Mouse (Mus musculus): ENCODE results near the gene Snx8.

Gene Snx8

GRCm38 (mm10) chr5:140388588-140389576 lies at the start of gene Snx8:
Gene Snx8 (minus strand): TSS chr5:140389262.
- peak; percentile 83 for DNase-seq

GRCm38 (mm10) chr5:140425016-140425783 lies 36.1 kb upstream of the Snx8 start:
- no peak for DNase-seq

GRCm38 (mm10) chr5:140420616-140421015 lies 31.6 kb upstream of the Snx8 start:
- no peak for DNase-seq

- DNase-seq: peak; percentile 54
These were observed 30.5 kb upstream of the Snx8 start for GRCm38 (mm10) chr5:140419442-140420080.

- peak; percentile 91 for DNase-seq
These were observed 29.7 kb upstream of the Snx8 start, which contains the start of gene Eif3b for GRCm38 (mm10) chr5:140418489-140419441. Gene Eif3b (plus strand): TSS chr5:140419328.

- peak; percentile 9 for DNase-seq
These were observed 29.0 kb upstream of the Snx8 start for GRCm38 (mm10) chr5:140418106-140418488.

GRCm38 (mm10) chr5:140414647-140415046 lies 25.6 kb upstream of the Snx8 start:
- no peak for DNase-seq

GRCm38 (mm10) chr5:140411339-140411738 lies 22.3 kb upstream of the Snx8 start:
- DNase-seq: peak; percentile 73

- no peak for DNase-seq
These were observed 19.7 kb upstream of the Snx8 start for GRCm38 (mm10) chr5:140408801-140409200.

GRCm38 (mm10) chr5:140406666-140407065 lies 17.6 kb upstream of the Snx8 start:
- DNase-seq: no peak

GRCm38 (mm10) chr5:140405126-140405525 lies 16.1 kb upstream of the Snx8 start:
- no peak for DNase-seq

GRCm38 (mm10) chr5:140402640-140403270 lies 13.7 kb upstream of the Snx8 start:
- DNase-seq: no peak

- peak; percentile 26 for DNase-seq
These were observed 7.3 kb upstream of the Snx8 start for GRCm38 (mm10) chr5:140396166-140396940.

- DNase-seq: no peak
These were observed 3.6 kb upstream of the Snx8 start for GRCm38 (mm10) chr5:140392701-140393100.

GRCm38 (mm10) chr5:140391981-140392380 lies 2.9 kb upstream of the Snx8 start:
- no peak for DNase-seq

- DNase-seq: no peak
These were observed 2.4 kb upstream of the Snx8 start for GRCm38 (mm10) chr5:140391435-140391834.

GRCm38 (mm10) chr5:140389647-140390046 lies 585 bp upstream of the Snx8 start:
- no peak for DNase-seq

- no peak for DNase-seq
These were observed 1.1 kb downstream of the Snx8 start for GRCm38 (mm10) chr5:140387816-140388510.

- DNase-seq: no peak
These were observed 1.8 kb downstream of the Snx8 start for GRCm38 (mm10) chr5:140387236-140387635.

GRCm38 (mm10) chr5:140384462-140384861 lies 4.6 kb downstream of the Snx8 start:
- DNase-seq: no peak
